Mouse (Mus musculus) neural tube, embryonic 14.5 days (tissue): ENCODE data around the gene Bicc1. TPM values are rescaled to one million over a fixed set of nuclear protein-coding genes. Genes with fewer than 3 reads are reported as not detected.
A peak's percentile ranks its signal among the peaks of the same experiment; 100 is the strongest.
"Not testable (repeated sequence)": the region's sequence is repeated elsewhere in the genome, so short reads cannot be mapped to it uniquely, and the experiment has no call there.

Experiments used
- ATAC-seq: fragments of 200-750 bp; cut with Nextera tagmentation; 2 replicates; pipeline ENCODE4 v1.8.0; 2017; ENCODE audit warnings: low read depth, mild to moderate bottlenecking, moderate TSS enrichment, moderate library complexity
- H3K27ac ChIP-seq: fragments of 300-500 bp; sonication (generic); 2 replicates; pipeline ENCODE4 v1.5.1; 2014; ENCODE audit warnings: low read depth, mild to moderate bottlenecking, control low read depth, low read length, moderate library complexity, mixed read lengths
- H3K27me3 ChIP-seq: fragments of 300-500 bp; sonication (generic); 2 replicates; pipeline ENCODE4 v1.6.1; 2014; ENCODE audit warnings: low read length; ENCODE audit not compliant: control insufficient read depth, insufficient read depth
- H3K36me3 ChIP-seq: fragments of 300-500 bp; sonication (generic); 2 replicates; pipeline ENCODE4 v1.6.1; 2014; ENCODE audit warnings: low read length, mixed read lengths; ENCODE audit not compliant: control insufficient read depth, insufficient read depth
- H3K4me1 ChIP-seq: fragments of 300-500 bp; sonication (generic); 2 replicates; pipeline ENCODE4 v1.6.1; 2014; ENCODE audit warnings: low read length; ENCODE audit not compliant: control insufficient read depth, insufficient read depth
- H3K4me2 ChIP-seq: fragments of 300-500 bp; sonication (generic); 2 replicates; pipeline ENCODE4 v1.6.1; 2014; ENCODE audit warnings: mild to moderate bottlenecking, low read depth, low read length, control low read depth
- H3K4me3 ChIP-seq: fragments of 300-500 bp; sonication (generic); 2 replicates; pipeline ENCODE4 v1.5.1; 2014; ENCODE audit warnings: low read depth, low read length, control low read depth, mixed read lengths
- H3K9ac ChIP-seq: fragments of 300-500 bp; sonication (generic); replicated peaks from 2 replicates; pipeline ENCODE4 v1.6.1; 2014; ENCODE audit warnings: low read depth, mild to moderate bottlenecking, control low read depth, low read length, mixed read lengths
- H3K9me3 ChIP-seq: fragments of 300-500 bp; sonication (generic); 2 replicates; pipeline ENCODE4 v1.6.1; 2016; ENCODE audit warnings: low read length; ENCODE audit not compliant: control insufficient read depth
- WGBS: fragments of 180-500 bp; shearing (Covaris S2); extraction: QIAGEN DNeasy Blood & Tissue Kit; methylation state at CpG from one replicate; pipeline ENCODE4 v1.1.7; 2014; 5-methylcytosine and 5-hydroxymethylcytosine counted together
- polyA plus RNA-seq: library from polyadenylated mRNA; unstranded; fragments of >200 nt; fragmentation: Nextera tagmentation; extraction: Ambion mirVana; gene quantifications from 2 replicates; pipeline ENCODE4 v1.2.1, GENCODE M21; 2014

The Bicc1 gene
- polyA plus RNA-seq, 1 experiment from 2014 or later = 2.0 TPM

DNA sequence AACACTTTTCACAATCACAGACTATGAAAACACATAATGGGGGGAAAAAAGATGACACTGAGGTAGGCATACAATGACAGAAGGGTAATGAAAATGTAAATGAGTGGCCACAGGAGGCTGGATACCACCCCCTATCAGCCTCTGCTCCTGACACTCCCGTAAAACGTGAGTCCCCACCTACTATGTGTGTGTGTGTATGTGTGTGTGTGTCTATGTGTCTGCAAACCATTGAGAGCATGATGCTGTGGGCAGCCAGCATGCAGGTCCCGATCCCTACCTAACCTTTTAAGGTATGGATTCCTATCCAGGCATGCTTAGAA lies 209.4 kb downstream of the Bicc1 start:
- Histone ChIP-seq H3K36me3 (no peaks in the 10 kb centered on the region), H3K4me2 (peak overlapping the region; percentile 40; the same call in 1 of the 2 replicates), H3K27ac (peak overlapping the region; percentile 70), H3K9me3 (no peaks in the 10 kb centered on the region), H3K27me3 (no peaks in the 10 kb centered on the region), H3K4me1 (peaks cover 18% of the 10 kb centered on the region), H3K4me3 (no peak overlapping the region), H3K9ac (peak overlapping the region; percentile 22)
- ATAC-seq = peak; percentile 23; the same call in 1 of the 2 replicates
- WGBS = 17% methylated on average over 3 of the region's 3 CpGs

DNA sequence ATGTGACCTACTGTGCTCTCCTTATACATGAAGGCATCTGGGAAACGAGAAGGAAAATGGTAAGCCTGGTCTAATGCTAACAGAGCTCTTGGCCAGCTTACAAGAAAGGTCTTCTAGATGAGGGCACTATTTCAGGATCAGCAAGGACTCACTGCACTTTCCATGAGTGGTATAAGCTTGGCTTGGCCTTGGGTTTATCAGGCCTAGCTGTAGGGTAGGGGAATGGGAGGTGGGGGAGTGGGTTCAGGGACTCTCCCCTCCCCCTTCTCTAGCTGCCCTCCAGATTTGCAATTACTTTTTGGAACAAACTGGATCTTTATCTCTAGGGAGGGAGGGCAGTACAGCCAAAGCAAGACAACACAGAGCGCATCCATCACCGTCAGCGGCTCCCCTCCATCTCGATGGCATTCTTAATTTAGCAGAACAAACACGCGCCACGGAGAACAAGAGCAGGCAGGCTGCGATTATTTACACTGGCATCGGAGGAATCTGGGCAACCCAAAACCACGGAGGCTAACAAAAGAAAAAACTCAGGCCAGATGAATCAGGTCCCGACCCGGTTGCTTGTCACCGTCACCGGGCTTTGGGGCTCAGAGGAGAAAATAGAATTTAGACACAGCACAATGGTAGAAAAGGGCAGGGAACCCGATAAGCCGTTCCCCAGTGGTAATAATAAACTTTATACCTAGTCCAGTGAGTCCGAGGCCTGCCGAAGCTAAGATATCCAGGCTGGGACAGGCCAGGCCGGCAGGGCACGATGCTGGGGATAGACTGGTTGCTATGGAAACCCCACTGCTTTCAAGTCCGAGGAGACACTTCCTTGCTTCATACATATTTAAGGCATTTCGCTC lies 210.0 kb downstream of the Bicc1 start:
- H3K4me2 ChIP-seq = peak overlapping the region; percentile 40; the same call in 1 of the 2 replicates
- H3K9ac ChIP-seq = peak overlapping the region; percentile 22
- peak overlapping the region; percentile 70 for H3K27ac ChIP-seq
- peaks cover 18% of the 10 kb centered on the region for H3K4me1 ChIP-seq
- no peaks in the 10 kb centered on the region for H3K27me3 ChIP-seq
- WGBS = 10% methylated on average over 23 of the region's 23 CpGs
- ATAC-seq = peak; percentile 65; the same call in 1 of the 2 replicates
- no peaks in the 10 kb centered on the region for H3K9me3 ChIP-seq
- H3K36me3 ChIP-seq = no peaks in the 10 kb centered on the region
- peak overlapping the region; percentile 9; the same call in 1 of the 2 replicates for H3K4me3 ChIP-seq

DNA sequence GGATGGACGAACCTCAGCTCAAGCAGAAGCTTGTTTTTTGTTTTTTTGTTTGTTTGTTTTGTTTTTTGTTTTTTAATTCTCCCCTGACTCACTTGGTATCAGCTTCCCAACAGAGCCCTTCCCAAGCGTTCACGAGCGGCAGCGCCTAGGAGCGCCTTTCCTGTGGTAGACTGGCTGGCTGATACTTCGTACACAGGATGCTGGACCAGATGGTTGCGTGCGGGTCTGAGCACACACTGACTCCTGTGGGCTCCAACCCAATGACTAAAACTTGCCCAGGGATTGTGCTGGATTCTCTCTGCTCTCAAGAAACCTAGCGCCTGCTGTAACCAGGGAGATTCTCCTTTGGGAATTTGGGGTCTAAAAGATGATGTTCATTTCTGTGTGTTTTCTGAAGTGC lies 211.2 kb downstream of the Bicc1 start:
- no peak overlapping the region for H3K4me3 ChIP-seq
- H3K27me3 ChIP-seq = no peaks in the 10 kb centered on the region

DNA sequence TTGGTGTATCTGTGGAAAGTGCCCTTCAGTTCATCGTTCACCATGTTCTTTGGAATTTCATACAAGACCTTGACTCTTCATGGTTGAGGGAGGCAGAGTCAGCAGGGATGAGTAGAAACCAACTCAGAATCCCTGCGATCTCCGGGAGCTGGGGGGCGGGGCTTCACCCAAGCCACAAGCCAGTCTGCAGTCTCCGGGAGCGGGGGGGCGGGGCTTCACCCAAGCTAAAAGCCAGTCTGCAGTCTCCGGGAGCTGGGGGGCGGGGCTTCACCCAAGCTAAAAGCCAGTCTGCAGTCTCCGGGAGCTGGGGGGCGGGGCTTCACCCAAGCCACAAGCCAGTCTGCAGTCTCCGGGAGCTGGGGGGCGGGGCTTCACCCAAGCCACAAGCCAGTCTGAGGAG lies 213.4 kb downstream of the Bicc1 start:
- not testable (repeated sequence) for H3K9ac ChIP-seq, H3K27ac ChIP-seq, H3K27me3 ChIP-seq, H3K4me3 ChIP-seq, H3K9me3 ChIP-seq, H3K36me3 ChIP-seq, ATAC-seq, H3K4me2 ChIP-seq
- peaks cover 12% of the 10 kb centered on the region for H3K4me1 ChIP-seq
- 91% methylated on average over 13 of the region's 13 CpGs for WGBS

More for the DNA sequence above, 211.2 kb downstream of the Bicc1 start:
- Histone ChIP-seq H3K36me3 (no peaks in the 10 kb centered on the region), H3K4me2 (no peak overlapping the region), H3K9me3 (no peaks in the 10 kb centered on the region), H3K4me1 (peaks cover 18% of the 10 kb centered on the region), H3K27ac (no peak overlapping the region), H3K9ac (no peak overlapping the region)
- 87% methylated on average over 10 of the region's 10 CpGs for WGBS
- ATAC-seq = no peak

DNA sequence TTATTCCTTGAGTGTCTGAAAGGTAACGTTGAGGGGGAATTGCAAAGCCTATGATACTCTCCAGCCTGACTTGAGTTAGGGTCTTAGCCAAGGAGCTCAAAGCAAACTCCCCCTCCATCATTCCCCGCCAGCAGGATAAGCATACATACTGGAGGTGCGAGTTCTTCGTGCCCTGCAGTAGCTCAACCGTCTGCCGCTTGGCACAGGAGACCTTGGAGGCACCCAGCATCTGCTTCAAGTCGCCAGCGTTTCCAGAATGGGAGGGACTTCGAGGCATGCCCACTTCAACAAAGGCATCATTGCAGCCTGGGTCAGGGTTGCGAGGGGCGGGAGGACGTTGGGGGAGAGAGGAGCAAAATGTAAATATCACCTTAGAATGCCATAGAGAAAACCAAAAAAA lies 214.4 kb downstream of the Bicc1 start:
- ATAC-seq = no peak
- no peak overlapping the region for H3K9ac ChIP-seq
- peaks cover 9% of the 10 kb centered on the region for H3K4me1 ChIP-seq
- WGBS = 86% methylated on average over 12 of the region's 12 CpGs
- H3K27ac ChIP-seq = no peak overlapping the region
- H3K36me3 ChIP-seq = no peaks in the 10 kb centered on the region
- no peaks in the 10 kb centered on the region for H3K27me3 ChIP-seq
- no peak overlapping the region for H3K4me2 ChIP-seq
- no peaks in the 10 kb centered on the region for H3K9me3 ChIP-seq
- H3K4me3 ChIP-seq = no peak overlapping the region

DNA sequence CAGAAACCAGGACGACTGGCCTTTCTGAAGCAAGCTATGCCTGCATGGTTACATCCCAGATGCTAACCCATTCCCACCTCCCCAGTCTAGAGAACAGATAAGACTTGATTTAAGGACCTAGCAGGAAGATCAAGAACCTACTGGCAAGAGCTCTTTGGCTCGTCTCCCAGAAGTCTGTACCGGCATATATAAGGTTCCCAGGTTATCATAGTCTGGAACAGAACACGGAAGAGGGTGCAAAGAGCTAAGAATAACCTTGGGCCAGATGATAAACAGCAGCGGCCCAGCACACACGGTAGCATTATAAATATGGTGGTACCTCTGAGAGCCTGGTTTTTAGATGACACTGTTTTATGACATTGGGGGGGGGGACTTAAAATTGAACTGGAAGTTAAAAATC lies 217.9 kb downstream of the Bicc1 start:
- Histone ChIP-seq H3K4me1 (no peaks in the 10 kb centered on the region; the same call in 1 of the 2 replicates), H3K4me3 (no peak overlapping the region), H3K27ac (no peak overlapping the region), H3K36me3 (no peaks in the 10 kb centered on the region), H3K9me3 (no peaks in the 10 kb centered on the region), H3K27me3 (no peaks in the 10 kb centered on the region), H3K4me2 (no peak overlapping the region), H3K9ac (no peak overlapping the region)
- ATAC-seq = no peak
- WGBS = 91% methylated on average over 6 of the region's 6 CpGs

DNA sequence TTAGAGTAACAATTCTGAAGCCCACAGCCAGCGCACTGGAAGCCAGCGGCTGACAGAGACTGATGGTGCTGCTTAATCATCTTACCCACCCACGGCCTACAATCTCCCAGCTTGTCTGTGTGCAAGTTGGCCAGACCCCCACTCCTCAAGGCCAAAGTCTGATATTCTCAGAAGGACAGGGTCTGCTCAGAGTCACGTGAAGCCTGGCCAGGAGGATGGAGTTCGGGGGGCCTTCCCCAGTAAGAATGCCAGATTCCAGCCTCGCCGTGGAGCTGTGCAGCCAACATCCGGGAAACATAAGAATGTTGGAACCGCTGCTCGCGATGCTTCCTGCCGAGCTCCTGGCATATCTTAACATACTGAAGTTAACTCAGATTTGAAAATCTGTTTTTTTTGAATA lies 219.7 kb downstream of the Bicc1 start:
- ATAC-seq = no peak

DNA sequence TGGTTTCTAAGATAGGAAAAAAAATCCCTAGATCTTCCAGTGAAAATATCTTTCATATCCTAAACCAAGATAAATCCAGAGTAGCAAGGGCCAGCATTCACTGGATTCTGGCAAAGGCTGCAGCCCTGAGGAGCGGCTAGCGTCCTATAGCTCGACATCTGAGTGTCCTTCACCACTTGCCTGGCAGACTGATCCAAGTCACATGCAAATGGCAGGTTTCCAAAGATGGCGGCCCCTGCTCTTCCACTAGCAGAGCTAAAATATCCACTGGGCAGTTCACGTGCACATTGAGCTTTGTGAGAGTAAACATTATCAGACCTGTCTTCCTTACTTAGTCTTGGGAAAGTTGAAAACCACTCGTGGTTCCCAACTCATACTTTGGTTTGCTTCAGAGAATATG lies 222.1 kb downstream of the Bicc1 start:
- 89% methylated on average over 6 of the region's 6 CpGs for WGBS
- Histone ChIP-seq H3K27ac (no peak overlapping the region), H3K4me2 (no peak overlapping the region), H3K36me3 (no peaks in the 10 kb centered on the region), H3K4me3 (no peak overlapping the region), H3K9ac (no peak overlapping the region), H3K9me3 (no peaks in the 10 kb centered on the region), H3K27me3 (no peaks in the 10 kb centered on the region), H3K4me1 (no peaks in the 10 kb centered on the region; the same call in 1 of the 2 replicates)
- ATAC-seq = no peak

More for the DNA sequence above, 219.7 kb downstream of the Bicc1 start:
- Histone ChIP-seq H3K4me2 (no peak overlapping the region), H3K27me3 (no peaks in the 10 kb centered on the region), H3K4me1 (no peaks in the 10 kb centered on the region; the same call in 1 of the 2 replicates), H3K9ac (no peak overlapping the region), H3K4me3 (no peak overlapping the region), H3K9me3 (no peaks in the 10 kb centered on the region), H3K27ac (no peak overlapping the region), H3K36me3 (no peaks in the 10 kb centered on the region)
- WGBS = 58% methylated on average over 12 of the region's 12 CpGs

GRCm38 (mm10) chr10:70936008-70936407 lies 223.5 kb downstream of the Bicc1 start:
- Histone ChIP-seq H3K4me1 (no peaks in the 10 kb centered on the region; the same call in 1 of the 2 replicates), H3K27me3 (no peaks in the 10 kb centered on the region), H3K27ac (no peak overlapping the region), H3K4me3 (no peak overlapping the region), H3K9ac (no peak overlapping the region), H3K36me3 (no peaks in the 10 kb centered on the region), H3K4me2 (no peak overlapping the region), H3K9me3 (no peaks in the 10 kb centered on the region)
- no peak for ATAC-seq
- 93% methylated on average over 3 of the region's 3 CpGs for WGBS
